In the genomic region with DNA sequence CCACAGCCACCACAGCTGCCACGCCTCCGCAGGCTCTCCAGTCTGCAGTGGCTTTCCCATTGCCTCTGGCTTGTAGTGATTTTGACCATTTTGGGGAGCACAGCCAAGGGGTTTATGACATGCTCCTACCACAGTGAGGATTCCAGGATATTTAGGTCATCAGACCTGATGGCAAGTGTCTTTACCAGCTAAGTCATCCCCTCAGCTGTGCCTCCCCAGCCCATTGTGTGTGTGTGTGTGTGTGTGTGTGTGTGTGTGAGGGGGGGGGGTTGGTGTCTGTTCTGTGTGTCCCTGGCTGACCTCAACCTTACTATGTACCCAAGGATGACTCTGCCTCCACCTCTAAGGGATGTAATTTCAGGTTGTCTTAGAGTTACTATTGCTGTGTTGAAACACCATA, we compare ENCODE assay signal across 21 mouse cellular contexts. TPM values are rescaled to one million over a fixed set of nuclear protein-coding genes. Genes with fewer than 3 reads are reported as not detected.
"Had no signal": no experiment of that assay in that cellular context is flagged by ENCODE, and none has a peak within 500 bp of the region (broad histone marks: within the 10 kb centered on the region; RNA-seq: fewer than 3 reads in every experiment).

No protein-coding gene starts in this region.

- H3K4me3 ChIP-seq: liver, embryonic 12.5 days; midbrain, embryonic 13.5 days; midbrain, embryonic 15.5 days; neural tube, embryonic 13.5 days; neural tube, embryonic 15.5 days had no signal

- H3K27ac ChIP-seq: liver, embryonic 12.5 days; liver, embryonic 14.5 days; midbrain, embryonic 13.5 days; midbrain, embryonic 15.5 days; neural tube, embryonic 13.5 days; neural tube, embryonic 15.5 days had no signal

- ATAC-seq: liver, embryonic 12.5 days; midbrain, embryonic 13.5 days; midbrain, embryonic 15.5 days had no signal

- H3K36me3 ChIP-seq: liver, embryonic 12.5 days; midbrain, embryonic 13.5 days; midbrain, embryonic 15.5 days; neural tube, embryonic 13.5 days; neural tube, embryonic 15.5 days had no signal

- H3K27me3 ChIP-seq: liver, embryonic 12.5 days; midbrain, embryonic 13.5 days; midbrain, embryonic 15.5 days; neural tube, embryonic 13.5 days; neural tube, embryonic 15.5 days had no signal

- H3K4me1 ChIP-seq: midbrain, embryonic 13.5 days; midbrain, embryonic 15.5 days; neural tube, embryonic 13.5 days; neural tube, embryonic 15.5 days had no signal

- DNase-seq: lung, adult 18-20 months; lung, embryonic 14.5 days; lung, postnatal 10 days; lung, postnatal 4 days; retina, postnatal 1 day; right cerebral cortex, adult 18-20 months; right cerebral cortex, postnatal 25 days; right cerebral cortex, postnatal 4 days; spleen, adult 18-20 months; thymus, adult 18-20 months; thymus, postnatal 25 days; thymus, postnatal 4 days had no signal

RNA-seq across cellular contexts. Expression of a gene that starts 54.5 kb away (rescaled TPM):
- total RNA-seq: midbrain, postnatal 0 days; monocyte, adult 5-6 weeks had no signal
- polyA plus RNA-seq: midbrain, postnatal 0 days; urinary bladder, adult 2 months had no signal
